Mouse (Mus musculus) retina, embryonic 14.5 days (tissue): ENCODE data around the gene Mcm9.
"Not testable (repeated sequence)": the region's sequence is repeated elsewhere in the genome, so short reads cannot be mapped to it uniquely, and the experiment has no call there.

Experiments used
- DNase-seq: peaks from one replicate; pipeline ENCODE4 v3.0.0-alpha.2; 2015; ENCODE audit warnings: low spot score

Mcm9 gene

GRCm38 (mm10) chr10:53630339-53630738 is at the start of gene Mcm9:
Gene Mcm9 (minus strand): TSS chr10:53630439.
- DNase-seq = not testable (repeated sequence)

- no peak for DNase-seq
Measured at GRCm38 (mm10) chr10:53661788-53662187, 31.5 kb upstream of the Mcm9 start.

- not testable (repeated sequence) for DNase-seq
Measured at GRCm38 (mm10) chr10:53654239-53654638, 24.0 kb upstream of the Mcm9 start.

- DNase-seq = no peak
Measured at GRCm38 (mm10) chr10:53650683-53651082, 20.4 kb upstream of the Mcm9 start.

GRCm38 (mm10) chr10:53641507-53641906 is 11.3 kb upstream of the Mcm9 start:
- DNase-seq = peak; percentile 80

GRCm38 (mm10) chr10:53635246-53635971 is 5.2 kb upstream of the Mcm9 start:
- DNase-seq = no peak

GRCm38 (mm10) chr10:53634160-53634559 is 3.9 kb upstream of the Mcm9 start:
- no peak for DNase-seq

- peak; percentile 98 for DNase-seq
Measured at GRCm38 (mm10) chr10:53629918-53630250, 355 bp downstream of the Mcm9 start.

- peak; percentile 93 for DNase-seq
Measured at GRCm38 (mm10) chr10:53629247-53629917, 857 bp downstream of the Mcm9 start.

- DNase-seq = no peak
Measured at GRCm38 (mm10) chr10:53615850-53616616, 14.2 kb downstream of the Mcm9 start.

GRCm38 (mm10) chr10:53613955-53614354 is 16.3 kb downstream of the Mcm9 start:
- no peak for DNase-seq

GRCm38 (mm10) chr10:53612172-53612571 is 18.1 kb downstream of the Mcm9 start:
- peak; percentile 47 for DNase-seq

GRCm38 (mm10) chr10:53608274-53608673 is 22.0 kb downstream of the Mcm9 start:
- DNase-seq = no peak

- no peak for DNase-seq
Measured at GRCm38 (mm10) chr10:53605328-53605727, 24.9 kb downstream of the Mcm9 start.

- peak; percentile 26 for DNase-seq
Measured at GRCm38 (mm10) chr10:53598821-53599220, 31.4 kb downstream of the Mcm9 start.

GRCm38 (mm10) chr10:53597121-53597881 is 32.9 kb downstream of the Mcm9 start:
- DNase-seq = peak; percentile 64

GRCm38 (mm10) chr10:53596677-53597120 is 33.5 kb downstream of the Mcm9 start, which contains the start of gene Asf1a:
Gene Asf1a (plus strand): TSS chr10:53596757.
- peak; percentile 95 for DNase-seq

- DNase-seq = peak; percentile 11
Measured at GRCm38 (mm10) chr10:53595744-53596676, 34.2 kb downstream of the Mcm9 start.

- no peak for DNase-seq
Measured at GRCm38 (mm10) chr10:53585777-53586176, 44.5 kb downstream of the Mcm9 start.

GRCm38 (mm10) chr10:53581087-53581486 is 49.2 kb downstream of the Mcm9 start:
- DNase-seq = peak; percentile 13

GRCm38 (mm10) chr10:53580621-53581081 is 49.6 kb downstream of the Mcm9 start:
- peak; percentile 64 for DNase-seq
